Mouse (Mus musculus): ENCODE data around the gene Hamp2. TPM values are rescaled to one million over a fixed set of nuclear protein-coding genes. Genes with fewer than 3 reads are reported as not detected.
"Not testable (repeated sequence)": the region's sequence is repeated elsewhere in the genome, so short reads cannot be mapped to it uniquely, and the experiment has no call there.

The Hamp2 gene
- total and polyA plus RNA-seq, 2 experiments from 2014 or later, result not detected

GRCm38 (mm10) chr7:30954036-30954435 lies 29.6 kb upstream of the Hamp2 start:
- Histone ChIP-seq H3K4me3 (ENCODE audit: low read depth, low read length) (no peak overlapping the region), H3K27ac (ENCODE audit: low read depth, low read length) (no peak overlapping the region), H3K9ac (no peak overlapping the region), H3K27me3 (ENCODE audit: insufficient read depth, low read length) (no peaks in the 10 kb centered on the region), H3K9me3 (ENCODE audit: low read length) (no peaks in the 10 kb centered on the region), H3K36me3 (ENCODE audit: insufficient read depth) (peaks cover 48% of the 10 kb centered on the region), H3K4me1 (ENCODE audit: insufficient read depth) (peaks cover 15% of the 10 kb centered on the region), H3K4me2 (ENCODE audit: low read depth) (no peak overlapping the region)
- 78% methylated on average over 3 of the region's 3 CpGs for WGBS
- TF ChIP-seq CTCF (IDR thresholded peaks at IDR 0.05; ENCODE audit: low read depth), result no peak
- DNase-seq, result no peak
- ATAC-seq, result no peak

GRCm38 (mm10) chr7:30953459-30953858 lies 29.0 kb upstream of the Hamp2 start:
- no peak for ATAC-seq
- no peak for TF ChIP-seq CTCF (IDR thresholded peaks at IDR 0.05; ENCODE audit: low read depth)
- 88% methylated on average over 6 of the region's 6 CpGs for WGBS

GRCm38 (mm10) chr7:30952441-30953265 lies 28.2 kb upstream of the Hamp2 start:
- DNase-seq, result no peak
- Histone ChIP-seq H3K9ac (no peak overlapping the region), H3K9me3 (ENCODE audit: low read length) (no peaks in the 10 kb centered on the region), H3K27me3 (ENCODE audit: insufficient read depth, low read length) (no peaks in the 10 kb centered on the region), H3K4me2 (ENCODE audit: low read depth) (no peak overlapping the region), H3K4me1 (ENCODE audit: insufficient read depth) (peaks cover 6% of the 10 kb centered on the region; the same call in 1 of the 2 replicates), H3K4me3 (ENCODE audit: low read depth, low read length) (no peak overlapping the region), H3K36me3 (ENCODE audit: insufficient read depth) (peaks cover 51% of the 10 kb centered on the region), H3K27ac (ENCODE audit: low read depth, low read length) (no peak overlapping the region)
- no peak for TF ChIP-seq CTCF (IDR thresholded peaks at IDR 0.05; ENCODE audit: low read depth)
- ATAC-seq, result no peak
- WGBS, result 93% methylated on average over 16 of the region's 16 CpGs

More at GRCm38 (mm10) chr7:30953459-30953858, 29.0 kb upstream of the Hamp2 start:
- Histone ChIP-seq H3K36me3 (ENCODE audit: insufficient read depth) (peaks cover 51% of the 10 kb centered on the region), H3K4me2 (ENCODE audit: low read depth) (no peak overlapping the region), H3K4me3 (ENCODE audit: low read depth, low read length) (no peak overlapping the region), H3K9me3 (ENCODE audit: low read length) (no peaks in the 10 kb centered on the region), H3K27me3 (ENCODE audit: insufficient read depth, low read length) (no peaks in the 10 kb centered on the region), H3K4me1 (ENCODE audit: insufficient read depth) (peaks cover 13% of the 10 kb centered on the region), H3K9ac (no peak overlapping the region), H3K27ac (ENCODE audit: low read depth, low read length) (no peak overlapping the region)
- DNase-seq, result no peak

GRCm38 (mm10) chr7:30949902-30950301 lies 25.4 kb upstream of the Hamp2 start:
- not testable (repeated sequence) for H3K9me3 ChIP-seq (ENCODE audit: low read length); H3K4me2 ChIP-seq (ENCODE audit: low read depth); H3K27me3 ChIP-seq (ENCODE audit: insufficient read depth, low read length); H3K27ac ChIP-seq (ENCODE audit: low read depth, low read length); ATAC-seq; H3K4me3 ChIP-seq (ENCODE audit: low read depth, low read length); H3K4me1 ChIP-seq (ENCODE audit: insufficient read depth); DNase-seq; H3K9ac ChIP-seq
- 92% methylated on average over 3 of the region's 3 CpGs for WGBS
- peaks cover 62% of the 10 kb centered on the region for H3K36me3 ChIP-seq (ENCODE audit: insufficient read depth)

- Histone ChIP-seq H3K9me3 (ENCODE audit: low read length) (no peaks in the 10 kb centered on the region), H3K9ac (no peak overlapping the region), H3K4me1 (ENCODE audit: insufficient read depth) (no peaks in the 10 kb centered on the region), H3K27me3 (ENCODE audit: insufficient read depth, low read length) (no peaks in the 10 kb centered on the region), H3K36me3 (ENCODE audit: insufficient read depth) (peaks cover 24% of the 10 kb centered on the region), H3K27ac (ENCODE audit: low read depth, low read length) (no peak overlapping the region), H3K4me2 (ENCODE audit: low read depth) (no peak overlapping the region), H3K4me3 (ENCODE audit: low read depth, low read length) (no peak overlapping the region)
- no peak for TF ChIP-seq CTCF (IDR thresholded peaks at IDR 0.05; ENCODE audit: low read depth)
- no peak for ATAC-seq
- WGBS, result 95% methylated on average over 7 of the region's 7 CpGs
- DNase-seq, result no peak
These were observed 21.4 kb upstream of the Hamp2 start for GRCm38 (mm10) chr7:30945876-30946275.

- not testable (repeated sequence) for H3K27me3 ChIP-seq (ENCODE audit: insufficient read depth, low read length); H3K4me3 ChIP-seq (ENCODE audit: low read depth, low read length); H3K4me2 ChIP-seq (ENCODE audit: low read depth); DNase-seq; H3K27ac ChIP-seq (ENCODE audit: low read depth, low read length); H3K9ac ChIP-seq; H3K4me1 ChIP-seq (ENCODE audit: insufficient read depth); H3K9me3 ChIP-seq (ENCODE audit: low read length); ATAC-seq
- 89% methylated on average over 7 of the region's 7 CpGs for WGBS
- peaks cover 20% of the 10 kb centered on the region for H3K36me3 ChIP-seq (ENCODE audit: insufficient read depth)
These were observed 21.0 kb upstream of the Hamp2 start for GRCm38 (mm10) chr7:30945466-30945865.

- not testable (repeated sequence) for H3K9ac ChIP-seq; H3K27ac ChIP-seq (ENCODE audit: low read depth, low read length); H3K9me3 ChIP-seq (ENCODE audit: low read length); H3K4me3 ChIP-seq (ENCODE audit: low read depth, low read length); DNase-seq; H3K4me1 ChIP-seq (ENCODE audit: insufficient read depth); H3K4me2 ChIP-seq (ENCODE audit: low read depth); H3K27me3 ChIP-seq (ENCODE audit: insufficient read depth, low read length)
- peaks cover 19% of the 10 kb centered on the region for H3K36me3 ChIP-seq (ENCODE audit: insufficient read depth)
- 66% methylated on average over 2 of the region's 2 CpGs for WGBS
- ATAC-seq, result peak; percentile 40; the same call in 1 of the 2 replicates
These were observed 20.2 kb upstream of the Hamp2 start for GRCm38 (mm10) chr7:30944706-30945105.

Measured in forebrain, postnatal 0 days (tissue).